Mouse (Mus musculus) bone marrow macrophage, adult 2 months (primary cell): ENCODE measurements at regions not wholly inside any gene's neighbourhood (a gene's known extent, or its start where the extent isn't known, plus 50 kb on each side); places are given as distances from the start of the nearest gene placed in this dataset.

ENCODE experiments used
- CTCF ChIP-seq: IDR thresholded peaks from 2 replicates; pipeline ENCODE4 v1.5.1; 2012; ENCODE audit warnings: low read depth, mild to moderate bottlenecking, low read length, moderate library complexity
- POLR2A ChIP-seq: IDR thresholded peaks from 2 replicates; pipeline ENCODE4 v1.6.1; 2012; ENCODE audit warnings: mild to moderate bottlenecking, low read depth, low read length, borderline replicate concordance

DNA sequence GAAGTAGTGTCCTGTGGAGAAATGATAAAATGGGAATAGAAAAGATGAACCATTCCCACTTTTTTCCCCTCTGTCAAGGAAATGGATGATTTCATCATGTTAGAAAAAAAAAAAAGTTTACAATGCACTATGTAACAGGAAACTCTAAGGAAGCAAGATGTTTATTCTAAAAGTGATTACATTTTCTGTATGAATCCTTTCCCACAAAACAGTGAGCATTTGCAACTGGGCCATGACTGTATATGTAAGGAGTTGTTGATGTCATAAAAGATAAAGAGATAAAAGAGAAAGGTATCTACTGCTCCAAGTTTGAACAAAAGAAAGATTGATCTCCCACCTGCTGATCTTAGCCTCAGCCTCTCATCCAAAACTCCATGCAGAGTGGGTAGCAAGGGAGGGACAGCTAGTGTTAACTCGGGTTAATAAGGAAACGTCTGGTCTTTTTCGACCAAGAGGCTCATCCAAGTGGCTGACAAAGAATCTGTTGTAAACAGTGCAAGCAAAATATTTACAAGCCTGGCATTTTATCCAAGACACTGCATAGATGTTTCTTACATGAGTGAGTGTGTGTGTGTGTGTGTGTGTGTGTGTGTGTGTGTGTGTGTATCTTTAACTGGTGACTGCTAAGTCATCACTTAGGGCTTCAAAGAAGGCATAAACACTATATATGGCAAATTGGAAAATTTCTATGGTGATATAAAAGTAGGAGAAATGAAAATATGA lies 213.3 kb downstream of the Gm9733 start:
- TF ChIP-seq POLR2A = no peak
- no peak for TF ChIP-seq CTCF
